Mouse (Mus musculus): Measurements from ENCODE around the gene Ajap1.

DNA sequence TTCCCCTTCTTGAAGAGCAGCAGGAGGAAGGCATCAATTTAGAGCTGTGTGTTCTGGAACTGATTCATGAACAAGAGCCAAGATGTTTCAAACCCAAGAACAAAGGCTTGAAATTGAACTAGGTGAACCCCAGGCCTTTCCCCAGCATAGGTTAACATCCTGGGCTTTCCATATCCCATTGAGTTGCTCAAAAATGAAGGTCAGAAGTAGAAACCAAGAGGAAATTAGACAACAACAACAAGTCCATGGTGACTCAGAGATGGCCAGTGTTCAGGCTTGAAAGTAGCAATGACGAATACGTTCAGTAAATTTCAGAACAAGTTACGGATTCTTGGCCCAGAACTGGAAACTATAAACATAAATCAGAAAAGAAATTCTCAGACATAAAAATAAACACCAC is 37.3 kb upstream of the Ajap1 start:
- no peak for TF ChIP-seq FLI1 (IDR thresholded peaks at IDR 0.05; ENCODE audit: low read length)
- TF ChIP-seq GATA1 (IDR thresholded peaks at IDR 0.05; ENCODE audit: borderline replicate concordance, low read length): no peak

All from megakaryocyte, embryonic 14.5 days (primary cell).